ENCODE assay signal across 20 mouse cellular contexts in the genomic region with DNA sequence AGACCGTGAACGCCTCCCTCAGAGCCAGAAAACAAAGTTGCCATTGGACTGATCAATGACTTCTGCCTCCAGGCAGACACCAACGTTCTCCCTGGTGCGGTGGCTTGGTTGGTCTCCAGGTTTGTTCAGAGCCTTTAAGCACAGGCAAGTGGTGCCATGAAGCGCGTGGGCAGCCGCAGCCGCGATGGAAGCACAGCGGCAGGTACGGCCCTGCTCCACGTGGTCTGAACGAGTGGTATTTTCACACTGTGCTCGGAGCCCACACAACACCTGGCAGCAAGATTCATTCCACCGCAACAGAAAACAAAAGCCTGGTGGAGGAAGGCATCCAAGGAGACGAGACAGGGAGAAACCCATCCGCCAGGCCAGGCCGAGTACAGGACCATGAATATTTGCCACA. TPM values are rescaled to one million over a fixed set of nuclear protein-coding genes. Genes with fewer than 3 reads are reported as not detected.
DNase-seq lines count a peak whose midpoint lies in the region; TF ChIP-seq lines count a peak whose summit lies in the region.
"Had no signal": no experiment of that assay in that cellular context is flagged by ENCODE, and none has a peak within 500 bp of the region (broad histone marks: within the 10 kb centered on the region; RNA-seq: fewer than 3 reads in every experiment).

No protein-coding gene starts in this region.

- H3K9me3 ChIP-seq in ES-Bruce4 (replicated peaks; ENCODE audit: control insufficient read depth, insufficient read depth, low read length, poor library complexity, severe bottlenecking) = no peaks in the 10 kb centered on the region
- H3K9me3 ChIP-seq: embryonic facial prominence, embryonic 15.5 days; heart, embryonic 12.5 days; midbrain, embryonic 15.5 days had no signal

- DNase-seq in layer of hippocampus, adult 18-20 months (ENCODE audit: low spot score in 2 of 2) = peak; percentile 58 to 68
- no peak for DNase-seq in layer of hippocampus, postnatal 10 days (ENCODE audit: low spot score in 2 of 2)
- DNase-seq in layer of hippocampus, adult 9-11 months = peak; percentile 82
- peak; percentile 52 to 65 for DNase-seq in right cerebral cortex, postnatal 10 days (ENCODE audit: low spot score in 2 of 2)
- no peak for DNase-seq in lung, postnatal 4 days
- no peak for DNase-seq in spleen, adult 18-20 months
- no peak for DNase-seq in adrenal gland, adult 2 months
- DNase-seq: adrenal gland, postnatal 25 days; cerebellum, adult 11-12 months; heart, postnatal 14 days; lung, adult 18-20 months; thymus, postnatal 14 days had no signal

- no peaks in the 10 kb centered on the region for H3K36me3 ChIP-seq in ES-Bruce4 (ENCODE audit: control insufficient read depth, insufficient read depth, low read length, poor library complexity, severe bottlenecking)
- H3K36me3 ChIP-seq: embryonic facial prominence, embryonic 15.5 days; heart, embryonic 12.5 days; midbrain, embryonic 15.5 days had no signal

- no peak overlapping the region for H3K9ac ChIP-seq in ES-Bruce4 (ENCODE audit: low read depth, poor library complexity, severe bottlenecking)
- H3K9ac ChIP-seq: embryonic facial prominence, embryonic 15.5 days; heart, embryonic 12.5 days; hindbrain, embryonic 14.5 days; midbrain, embryonic 15.5 days had no signal

- no peak overlapping the region for H3K27ac ChIP-seq in ES-Bruce4 (ENCODE audit: insufficient read depth, low read length)
- H3K27ac ChIP-seq: embryonic facial prominence, embryonic 15.5 days; hindbrain, embryonic 14.5 days; midbrain, embryonic 15.5 days had no signal

- TF ChIP-seq POLR2A in ES-Bruce4 (IDR thresholded peaks at IDR 0.05; ENCODE audit: insufficient read depth, low read length) = no peak

- H3K27me3 ChIP-seq in ES-Bruce4 (ENCODE audit: control insufficient read depth, insufficient read depth, low read length, poor library complexity, severe bottlenecking) = no peaks in the 10 kb centered on the region
- H3K27me3 ChIP-seq: CH12.LX; embryonic facial prominence, embryonic 15.5 days; midbrain, embryonic 15.5 days had no signal

- no peaks in the 10 kb centered on the region for H3K4me1 ChIP-seq in ES-Bruce4 (ENCODE audit: control insufficient read depth, insufficient read depth, low read length)
- H3K4me1 ChIP-seq: embryonic facial prominence, embryonic 15.5 days; heart, embryonic 12.5 days had no signal

- TF ChIP-seq CTCF in ES-Bruce4 (IDR thresholded peaks at IDR 0.05; ENCODE audit: low read depth, low read length) = no peak

- no peak for TF ChIP-seq EP300 in ES-Bruce4 (IDR thresholded peaks at IDR 0.05; ENCODE audit: insufficient read depth, low read depth, low read length)

- H3K4me3 ChIP-seq in ES-Bruce4 (ENCODE audit: low read depth, low read length) = peak overlapping the region; percentile 3; the same call in 1 of the 2 replicates
- H3K4me3 ChIP-seq: embryonic facial prominence, embryonic 15.5 days; heart, embryonic 12.5 days; midbrain, embryonic 15.5 days had no signal

RNA-seq across cellular contexts. Expression of gene Chst8, which starts 7.3 kb away (rescaled TPM):
- 10 to 100 TPM; 27.6 to 44.7 TPM for total RNA-seq in layer of hippocampus, adult 18-20 months (2021)
- 10 to 100 TPM; 24.0 to 34.8 TPM for total RNA-seq in layer of hippocampus, postnatal 10 days (2021)
- 4.8 and 5.4 TPM in 2 replicates for polyA plus RNA-seq in ES-Bruce4 (2011; ENCODE audit: insufficient read depth, insufficient read length, low read depth, missing spikeins)
- total RNA-seq in adrenal gland, adult 2 months (2021) = 10 to 100 TPM; 10.6 to 11.4 TPM
- polyA plus RNA-seq in adrenal gland, adult 2 months (2012; rRNA removed) = 21.3 and 26.9 TPM in 2 replicates
- total RNA-seq: granulocyte monocyte progenitor cell, adult 5-6 weeks; megakaryocyte-erythroid progenitor cell, adult 5-6 weeks had no signal

Comparison
In these comparisons a context has a peak if more than half of its experiments do, and no peak if none do; other contexts are left out.
1. DNase-seq: peak in layer of hippocampus, adult 18-20 months (2 of 2), layer of hippocampus, adult 9-11 months (single experiment) and right cerebral cortex, postnatal 10 days (2 of 2); none in layer of hippocampus, postnatal 10 days (0 of 2), lung, postnatal 4 days (0 of 2), spleen, adult 18-20 months (0 of 2) and adrenal gland, adult 2 months (single experiment).